Mouse (Mus musculus): ENCODE results near the gene Ptprt. TPM values are rescaled to one million over a fixed set of nuclear protein-coding genes. Genes with fewer than 3 reads are reported as not detected.

The Ptprt gene
- total and polyA plus RNA-seq, 3 experiments, result 0.02 to 0.36 (median 0.08) TPM

- Histone ChIP-seq H3K4me1 (ENCODE audit: control insufficient read depth, insufficient read depth, low read length) (no peaks in the 10 kb centered on the region), H3K27me3 (ENCODE audit: control insufficient read depth, insufficient read depth, low read length) (no peaks in the 10 kb centered on the region), H3K27ac (no peak overlapping the region), H3K4me3 (no peak overlapping the region), H3K36me3 (ENCODE audit: control insufficient read depth, insufficient read depth, low read length) (no peaks in the 10 kb centered on the region), H3K9ac (ENCODE audit: low read depth, low read length) (no peak overlapping the region), H3K79me2 (replicated peaks; ENCODE audit: control insufficient read depth, insufficient read depth, low read length) (no peaks in the 10 kb centered on the region)
- no peak for TF ChIP-seq EP300 (IDR thresholded peaks at IDR 0.05; ENCODE audit: insufficient read depth, low read depth, low read length)
- TF ChIP-seq CTCF (IDR thresholded peaks at IDR 0.05), result no peak
- TF ChIP-seq POLR2A (IDR thresholded peaks at IDR 0.05; ENCODE audit: insufficient read depth, low read depth, low read length), result no peak
- intact Hi-C loops (cut with DNase I), result no loop called here
- WGBS, result 71% methylated on average over 7 of the region's 7 CpGs
- DNase-seq, result no peak
Observed at GRCm38 (mm10) chr2:161593391-161594152, 1067.4 kb downstream of the Ptprt start.

- Histone ChIP-seq H3K36me3 (ENCODE audit: control insufficient read depth, insufficient read depth, low read length) (no peaks in the 10 kb centered on the region), H3K4me1 (ENCODE audit: control insufficient read depth, insufficient read depth, low read length) (no peaks in the 10 kb centered on the region), H3K4me3 (no peak overlapping the region), H3K27me3 (ENCODE audit: control insufficient read depth, insufficient read depth, low read length) (no peaks in the 10 kb centered on the region), H3K27ac (no peak overlapping the region), H3K9ac (ENCODE audit: low read depth, low read length) (no peak overlapping the region), H3K79me2 (replicated peaks; ENCODE audit: control insufficient read depth, insufficient read depth, low read length) (no peaks in the 10 kb centered on the region)
- TF ChIP-seq CTCF (IDR thresholded peaks at IDR 0.05) (no peak), POLR2A (IDR thresholded peaks at IDR 0.05; ENCODE audit: insufficient read depth, low read depth, low read length) (no peak), EP300 (IDR thresholded peaks at IDR 0.05; ENCODE audit: insufficient read depth, low read depth, low read length) (no peak)
- DNase-seq, result no peak
- intact Hi-C loops (cut with DNase I), result no loop called here
Observed at GRCm38 (mm10) chr2:161574401-161574800, 1086.5 kb downstream of the Ptprt start.

GRCm38 (mm10) chr2:161572201-161572600 lies 1088.7 kb downstream of the Ptprt start:
- Histone ChIP-seq H3K4me3 (no peak overlapping the region), H3K4me1 (ENCODE audit: control insufficient read depth, insufficient read depth, low read length) (no peaks in the 10 kb centered on the region), H3K27ac (no peak overlapping the region), H3K79me2 (replicated peaks; ENCODE audit: control insufficient read depth, insufficient read depth, low read length) (no peaks in the 10 kb centered on the region), H3K36me3 (ENCODE audit: control insufficient read depth, insufficient read depth, low read length) (no peaks in the 10 kb centered on the region), H3K9ac (ENCODE audit: low read depth, low read length) (no peak overlapping the region), H3K27me3 (ENCODE audit: control insufficient read depth, insufficient read depth, low read length) (no peaks in the 10 kb centered on the region)
- intact Hi-C loops (cut with DNase I), result no loop called here
- no peak for DNase-seq
- TF ChIP-seq POLR2A (IDR thresholded peaks at IDR 0.05; ENCODE audit: insufficient read depth, low read depth, low read length) (no peak), CTCF (IDR thresholded peaks at IDR 0.05) (no peak), EP300 (IDR thresholded peaks at IDR 0.05; ENCODE audit: insufficient read depth, low read depth, low read length) (no peak)

GRCm38 (mm10) chr2:161570236-161570995 lies 1090.5 kb downstream of the Ptprt start:
- peak in 1 of 2 experiments; percentile 29 for DNase-seq
- Histone ChIP-seq H3K36me3 (ENCODE audit: control insufficient read depth, insufficient read depth, low read length) (no peaks in the 10 kb centered on the region), H3K79me2 (replicated peaks; ENCODE audit: control insufficient read depth, insufficient read depth, low read length) (no peaks in the 10 kb centered on the region), H3K9ac (ENCODE audit: low read depth, low read length) (no peak overlapping the region), H3K27ac (no peak overlapping the region), H3K4me3 (no peak overlapping the region), H3K27me3 (ENCODE audit: control insufficient read depth, insufficient read depth, low read length) (no peaks in the 10 kb centered on the region), H3K4me1 (ENCODE audit: control insufficient read depth, insufficient read depth, low read length) (no peaks in the 10 kb centered on the region)
- intact Hi-C loops (cut with DNase I), result no loop called here
- WGBS, result 55% methylated on average over 10 of the region's 10 CpGs
- TF ChIP-seq CTCF (IDR thresholded peaks at IDR 0.05) (no peak), EP300 (IDR thresholded peaks at IDR 0.05; ENCODE audit: insufficient read depth, low read depth, low read length) (no peak), POLR2A (IDR thresholded peaks at IDR 0.05; ENCODE audit: insufficient read depth, low read depth, low read length) (no peak)

- intact Hi-C loops (cut with DNase I), result no loop called here
- Histone ChIP-seq H3K27me3 (ENCODE audit: control insufficient read depth, insufficient read depth, low read length) (no peaks in the 10 kb centered on the region), H3K4me1 (ENCODE audit: control insufficient read depth, insufficient read depth, low read length) (no peaks in the 10 kb centered on the region), H3K9ac (ENCODE audit: low read depth, low read length) (no peak overlapping the region), H3K79me2 (replicated peaks; ENCODE audit: control insufficient read depth, insufficient read depth, low read length) (no peaks in the 10 kb centered on the region), H3K4me3 (no peak overlapping the region), H3K36me3 (ENCODE audit: control insufficient read depth, insufficient read depth, low read length) (no peaks in the 10 kb centered on the region), H3K27ac (no peak overlapping the region)
- 56% methylated on average over 2 of the region's 2 CpGs for WGBS
- DNase-seq, result peak in 1 of 2 experiments; percentile 14
- no peak for TF ChIP-seq POLR2A (IDR thresholded peaks at IDR 0.05; ENCODE audit: insufficient read depth, low read depth, low read length)
- no peak for TF ChIP-seq CTCF (IDR thresholded peaks at IDR 0.05)
Observed at GRCm38 (mm10) chr2:161561502-161561901, 1099.4 kb downstream of the Ptprt start.

GRCm38 (mm10) chr2:161557874-161558273 lies 1103.1 kb downstream of the Ptprt start:
- WGBS, result 66% methylated on average over 4 of the region's 4 CpGs
- DNase-seq, result no peak

More at GRCm38 (mm10) chr2:161557874-161558273, 1103.1 kb downstream of the Ptprt start:
- Histone ChIP-seq H3K9ac (ENCODE audit: low read depth, low read length) (no peak overlapping the region), H3K27me3 (ENCODE audit: control insufficient read depth, insufficient read depth, low read length) (no peaks in the 10 kb centered on the region), H3K27ac (no peak overlapping the region), H3K4me3 (no peak overlapping the region), H3K4me1 (ENCODE audit: control insufficient read depth, insufficient read depth, low read length) (no peaks in the 10 kb centered on the region), H3K79me2 (replicated peaks; ENCODE audit: control insufficient read depth, insufficient read depth, low read length) (no peaks in the 10 kb centered on the region), H3K36me3 (ENCODE audit: control insufficient read depth, insufficient read depth, low read length) (no peaks in the 10 kb centered on the region)
- no peak for TF ChIP-seq POLR2A (IDR thresholded peaks at IDR 0.05; ENCODE audit: insufficient read depth, low read depth, low read length)
- TF ChIP-seq CTCF (IDR thresholded peaks at IDR 0.05), result no peak
- TF ChIP-seq EP300 (IDR thresholded peaks at IDR 0.05; ENCODE audit: insufficient read depth, low read depth, low read length), result no peak
- intact Hi-C loops (cut with DNase I), result no loop called here

Data from heart, adult 2 months (tissue).